Mouse (Mus musculus) adrenal gland, adult 2 months (tissue): ENCODE data around the gene Arpc5l. TPM values are rescaled to one million over a fixed set of nuclear protein-coding genes. Genes with fewer than 3 reads are reported as not detected.
"Not testable (repeated sequence)": the region's sequence is repeated elsewhere in the genome, so short reads cannot be mapped to it uniquely, and the experiment has no call there.

Experiments used
- DNase-seq: peaks from one replicate; pipeline ENCODE4 v3.0.0; 2021
- polyA plus RNA-seq: library from polyadenylated mRNA; depleted of rRNA; stranded (reverse); fragments of >200 nt; gene quantifications from 2 replicates; pipeline ENCODE4 v1.2.3, GENCODE M21; 2012
- total RNA-seq, 2 experiments: library from RNA; stranded (reverse); gene quantifications; 2 replicates each; pipeline ENCODE4 v1.2.3; 2021

Arpc5l gene
- total and polyA plus RNA-seq, 3 experiments: 56.4 to 78.4 (median 66.7) TPM

GRCm38 (mm10) chr2:38999910-39000586 lies 5.1 kb upstream of the Arpc5l start:
- DNase-seq: no peak

- DNase-seq: no peak
These were observed 4.6 kb upstream of the Arpc5l start for GRCm38 (mm10) chr2:39000587-39000919.

DNA sequence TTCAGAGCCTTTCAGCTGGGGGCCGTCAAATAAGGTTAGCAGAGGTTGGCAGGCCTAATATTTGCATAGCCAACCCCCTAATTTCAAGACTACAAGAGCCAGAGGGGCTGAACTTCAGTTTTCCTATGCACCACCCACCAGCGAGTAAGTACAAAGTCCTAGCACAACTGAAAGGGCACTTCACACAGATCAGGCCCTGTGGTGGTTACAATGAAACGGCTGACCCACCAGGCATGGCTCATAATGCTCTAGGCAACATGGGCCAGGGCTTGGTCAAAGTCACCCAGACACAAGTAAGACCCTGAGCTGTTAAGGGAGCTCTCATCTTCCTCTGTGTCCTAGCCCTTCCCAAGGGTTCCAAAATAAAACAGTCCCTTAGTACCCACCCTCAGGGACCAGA lies 3.3 kb upstream of the Arpc5l start:
- no peak for DNase-seq

GRCm38 (mm10) chr2:39003106-39003505 lies 2.0 kb upstream of the Arpc5l start:
- no peak for DNase-seq

GRCm38 (mm10) chr2:39003512-39003911 lies 1.6 kb upstream of the Arpc5l start:
- no peak for DNase-seq

GRCm38 (mm10) chr2:39004372-39004771 lies 776 bp upstream of the Arpc5l start:
- no peak for DNase-seq

DNA sequence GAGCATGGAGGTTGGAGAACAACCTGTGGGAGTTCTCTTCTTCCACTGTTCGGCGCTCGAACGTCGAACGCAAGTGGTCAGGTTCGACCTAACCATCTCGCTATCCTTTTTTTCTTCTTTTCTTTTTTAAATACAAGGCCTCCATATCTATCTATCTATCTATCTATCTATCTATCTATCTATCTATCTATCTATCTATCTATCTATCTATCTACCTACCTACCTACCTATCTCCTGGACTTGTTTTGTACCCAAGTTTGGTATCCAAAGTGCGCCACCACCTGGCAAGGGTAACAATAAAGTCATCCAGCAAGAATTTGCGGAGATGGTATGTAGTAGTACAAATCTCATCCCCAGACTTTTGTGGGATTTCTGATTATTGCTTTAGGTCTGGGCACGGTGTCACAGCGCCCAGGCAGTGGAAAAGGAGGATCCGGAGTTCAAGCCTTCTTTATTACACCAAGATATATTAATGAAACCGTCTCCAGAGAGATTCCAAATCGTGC lies 479 bp downstream of the Arpc5l start, which contains the start of gene Rpl35:
Rpl35 (minus strand) TSS at position 51 of the 506 bp plus-strand sequence.
- peak; percentile 65 for DNase-seq

DNA sequence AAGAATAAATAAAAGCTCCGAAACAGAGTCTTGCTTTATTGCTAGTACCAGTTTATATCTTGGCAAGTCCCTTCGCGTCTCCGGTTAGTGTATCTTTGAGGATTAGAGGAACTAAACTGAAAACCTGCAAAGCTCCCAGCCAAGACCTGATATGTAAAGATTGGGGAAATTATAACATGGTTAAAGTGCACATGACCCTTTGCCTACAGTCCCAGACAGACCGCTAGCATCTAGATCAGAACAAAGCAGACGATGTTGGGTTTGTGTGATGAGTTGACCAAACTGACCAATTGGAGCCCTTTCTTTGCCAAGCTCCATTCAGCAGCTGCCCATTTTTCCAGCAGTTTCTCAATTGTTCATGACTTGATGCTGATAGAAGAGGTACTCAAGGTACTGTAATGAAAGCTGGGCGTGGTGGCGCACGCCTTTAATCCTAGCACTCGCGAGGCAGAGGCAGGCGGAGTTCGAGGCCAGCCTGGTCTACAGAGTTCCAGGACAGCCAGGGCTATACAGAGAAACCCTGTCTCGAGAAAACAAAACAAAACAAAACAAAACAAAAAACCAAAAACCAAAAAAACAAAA lies 1.1 kb downstream of the Arpc5l start:
- no peak for DNase-seq

GRCm38 (mm10) chr2:39007865-39008264 lies 2.7 kb downstream of the Arpc5l start:
- DNase-seq: peak; percentile 97

GRCm38 (mm10) chr2:39008350-39008851 lies 3.3 kb downstream of the Arpc5l start:
- no peak for DNase-seq

GRCm38 (mm10) chr2:39008954-39009365 lies 3.8 kb downstream of the Arpc5l start:
- no peak for DNase-seq

DNA sequence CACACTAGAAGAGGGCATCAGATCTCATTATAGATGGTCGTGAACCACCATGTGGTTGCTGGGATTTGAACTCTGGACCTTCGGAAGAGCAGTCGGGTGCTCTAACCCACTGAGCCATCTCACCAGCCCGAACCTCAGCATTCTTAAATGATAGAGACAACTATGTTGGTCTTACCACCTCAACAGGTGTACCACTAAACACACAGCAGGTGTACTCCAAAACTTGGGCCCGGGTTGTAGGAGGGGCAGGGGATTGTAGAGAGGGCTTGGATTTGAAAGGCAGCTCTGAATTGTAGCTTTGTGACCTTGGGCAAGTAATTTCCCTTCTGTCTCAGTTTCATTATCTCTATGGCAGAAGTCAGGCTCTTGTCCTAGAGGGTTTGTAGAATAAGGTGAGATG lies 5.0 kb downstream of the Arpc5l start:
- DNase-seq: not testable (repeated sequence)

GRCm38 (mm10) chr2:39011264-39011663 lies 6.1 kb downstream of the Arpc5l start:
- DNase-seq: no peak

- no peak for DNase-seq
These were observed 6.8 kb downstream of the Arpc5l start for GRCm38 (mm10) chr2:39011971-39012370.

DNA sequence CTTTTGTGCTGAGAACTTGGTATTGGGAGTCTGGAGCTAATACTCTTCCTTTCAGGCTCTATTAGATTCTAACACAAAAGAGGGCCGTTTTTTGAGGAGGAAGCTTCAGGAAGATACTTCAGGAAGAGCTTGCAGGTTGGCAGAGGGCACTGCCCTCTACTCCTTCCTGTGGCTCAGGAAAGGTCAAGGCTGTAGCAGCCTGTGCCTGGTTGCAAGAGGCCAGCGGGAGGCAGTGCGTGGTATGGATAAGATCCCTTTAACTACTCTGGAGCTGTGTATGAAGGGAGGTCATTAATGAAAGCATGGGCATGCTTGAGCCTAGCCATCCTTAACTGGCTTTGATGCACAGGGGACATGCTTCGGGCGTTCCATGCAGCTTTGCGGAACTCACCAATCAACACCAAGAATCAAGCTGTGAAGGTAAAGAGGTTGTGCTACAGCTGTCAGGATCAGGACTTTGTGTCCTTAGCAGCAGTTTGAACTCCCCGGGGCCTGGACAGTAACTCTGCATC lies 7.7 kb downstream of the Arpc5l start:
- no peak for DNase-seq

DNA sequence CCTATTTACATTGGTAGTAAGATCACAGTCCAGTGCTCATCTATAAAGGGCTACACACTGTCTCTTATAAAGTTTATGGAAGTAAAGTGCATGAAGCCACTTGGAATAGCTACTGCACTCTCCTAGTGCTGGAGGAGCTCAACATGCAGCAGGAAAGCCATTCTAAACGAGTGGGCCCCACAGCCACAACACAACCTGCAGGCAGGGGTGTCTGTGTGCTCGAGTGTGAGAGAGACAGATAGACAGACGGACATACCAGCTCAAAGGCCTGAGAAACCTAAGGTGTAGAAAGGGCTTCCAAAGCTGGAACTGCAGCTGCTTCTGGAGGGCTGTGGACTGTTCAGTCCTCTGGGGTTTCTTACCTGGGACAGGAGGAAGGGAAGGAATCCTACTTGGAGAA lies 11.4 kb downstream of the Arpc5l start:
- DNase-seq: no peak

DNA sequence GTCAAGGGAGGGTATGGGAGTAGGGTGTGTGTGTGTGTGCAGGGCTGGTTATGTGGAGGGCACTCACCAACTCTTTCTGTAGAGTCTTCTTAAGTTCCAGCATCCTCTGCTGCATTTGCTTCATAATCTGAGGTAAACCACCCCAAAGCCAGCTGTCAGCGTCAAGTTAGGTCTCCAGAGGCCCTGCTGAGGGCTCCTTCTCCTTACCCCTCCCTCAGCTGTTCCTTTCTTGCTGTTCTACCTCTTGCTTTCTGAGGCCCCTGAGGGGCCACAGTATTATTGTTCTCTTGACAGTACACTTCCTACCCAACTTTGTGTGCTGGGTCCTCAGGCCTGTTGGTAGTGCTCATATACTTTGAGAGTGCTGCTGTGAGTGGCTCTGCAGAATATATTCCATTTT lies 14.9 kb downstream of the Arpc5l start:
- no peak for DNase-seq

GRCm38 (mm10) chr2:39031611-39032010 lies 26.5 kb downstream of the Arpc5l start:
- DNase-seq: no peak

DNA sequence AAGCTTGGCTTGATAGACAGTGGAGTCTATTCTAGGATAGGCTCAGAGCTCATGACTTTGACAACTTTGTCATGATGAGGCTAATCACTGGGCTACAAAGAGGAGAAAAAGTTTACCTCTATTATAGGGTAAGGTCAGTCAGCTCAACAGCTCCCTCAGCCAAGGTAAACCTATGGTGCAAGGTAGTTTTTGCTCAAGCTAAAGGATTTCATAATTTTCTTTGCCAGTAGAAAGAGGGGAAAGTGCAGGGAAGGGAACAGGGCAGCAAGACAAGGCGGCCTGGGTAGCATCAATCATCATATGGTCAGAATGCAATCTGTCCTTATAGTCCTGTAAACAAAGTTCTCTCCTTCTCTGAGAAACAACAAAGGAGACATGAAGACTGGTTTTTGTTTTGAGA lies 35.1 kb downstream of the Arpc5l start:
- DNase-seq: no peak

- DNase-seq: no peak
These were observed 43.4 kb downstream of the Arpc5l start for GRCm38 (mm10) chr2:39048515-39048914.

DNA sequence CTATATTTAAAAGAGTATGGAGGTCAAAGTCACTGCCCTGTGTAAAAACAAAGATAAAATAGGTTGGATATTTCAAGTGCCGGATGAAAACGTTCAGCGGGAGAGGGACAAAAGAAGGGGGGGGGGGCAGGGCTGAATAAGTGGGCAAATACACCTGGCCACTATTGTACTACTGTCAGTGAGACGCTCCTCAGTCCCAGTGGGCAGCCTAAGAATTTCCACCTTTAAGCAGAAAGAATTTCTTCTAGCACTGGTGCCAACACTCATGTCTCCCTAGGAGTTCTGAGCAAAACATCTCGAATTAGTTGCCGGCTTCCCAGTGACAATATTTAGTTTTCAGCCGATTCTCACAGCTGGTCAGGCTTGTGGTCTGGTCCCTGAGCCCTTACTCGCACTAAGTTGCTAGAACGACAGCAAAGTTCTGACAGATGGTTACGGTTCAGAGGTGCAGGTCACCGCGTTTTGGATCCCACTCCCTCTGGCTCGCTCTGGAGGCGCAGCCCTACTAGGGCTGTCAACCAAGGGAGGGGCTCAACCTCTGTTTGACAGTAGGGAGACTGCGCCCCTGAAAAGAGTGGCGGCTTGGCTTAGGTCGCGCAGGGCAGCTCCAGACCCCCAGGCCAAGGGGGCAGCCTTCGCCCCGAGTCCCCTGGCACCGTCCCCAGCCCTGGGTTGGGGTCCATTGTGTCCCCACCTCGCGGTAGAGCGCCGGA lies 59.7 kb downstream of the Arpc5l start:
- DNase-seq: no peak
